Mouse (Mus musculus): Measurements from ENCODE around the gene Slc26a9.

- TF ChIP-seq CTCF (IDR thresholded peaks at IDR 0.05; ENCODE audit: insufficient read depth, low read length) (no peak), POLR2A (IDR thresholded peaks at IDR 0.05; ENCODE audit: borderline replicate concordance, extremely low read depth, low read depth, low read length) (no peak)
Observed at GRCm38 (mm10) chr1:131745391-131745790, 1.6 kb downstream of the Slc26a9 start.
